Mouse (Mus musculus) lung, adult 18-20 months (tissue): ENCODE results near the gene Gm2564.
"Not testable (repeated sequence)": the region's sequence is repeated elsewhere in the genome, so short reads cannot be mapped to it uniquely, and the experiment has no call there.

Experiments used
- DNase-seq, 2 experiments: peaks; one replicate each; pipeline ENCODE4 v3.0.0; 2022; ENCODE audit warnings: mixed read lengths in 2 of 2

Gm2564 gene

GRCm38 (mm10) chr4:42629419-42629818, at the start of gene Gm2564:
Gene Gm2564 (plus strand): TSS chr4:42629719.
- DNase-seq, result not testable (repeated sequence)

DNA sequence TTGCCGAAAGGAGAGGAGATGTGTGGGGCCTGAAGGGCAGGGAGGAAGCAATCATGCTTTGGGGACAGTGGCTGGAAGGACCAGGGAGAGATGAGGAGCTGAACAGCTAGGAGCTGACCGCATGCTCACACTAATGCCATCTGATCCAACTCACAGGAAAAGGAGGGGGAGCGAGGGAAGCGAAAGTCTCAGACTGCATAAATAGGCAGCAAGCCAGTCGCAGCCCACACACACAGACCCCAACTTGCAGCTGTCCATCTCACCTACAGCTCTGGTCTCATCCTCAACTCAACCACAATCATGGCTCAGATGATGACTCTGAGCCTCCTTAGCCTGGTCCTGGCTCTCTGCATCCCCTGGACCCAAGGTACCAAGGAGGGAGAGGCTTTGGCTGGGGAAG, 17.6 kb upstream of the Gm2564 start, which contains the start of gene Gm10591:
Gene Gm10591 (plus strand): TSS at position 301 of the 400 bp plus-strand sequence.
- not testable (repeated sequence) for DNase-seq

- DNase-seq, result not testable (repeated sequence)
These were observed 25.4 kb downstream of the Gm2564 start, which contains the start of gene Ccl27b for GRCm38 (mm10) chr4:42654951-42655350. Gene Ccl27b (plus strand): TSS chr4:42655251.

DNA sequence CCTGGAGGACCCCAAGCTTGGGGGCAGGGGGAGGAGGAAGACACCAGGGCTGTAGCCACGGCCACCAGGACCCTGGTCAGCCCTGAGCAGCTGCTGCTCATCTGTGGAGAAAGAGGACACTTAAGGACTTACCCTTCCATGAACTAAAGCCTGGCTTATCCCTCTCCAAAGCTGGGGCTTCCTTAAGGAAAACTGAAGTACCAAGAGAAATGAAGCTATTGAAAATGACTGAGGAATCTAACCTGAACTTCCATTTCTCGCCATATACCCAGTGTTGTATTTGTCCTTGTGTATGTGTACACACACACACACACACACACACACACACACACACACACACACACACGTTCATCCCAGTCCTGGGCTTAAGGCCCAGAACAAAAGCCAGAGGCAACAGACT, 32.3 kb downstream of the Gm2564 start, which contains the start of gene Il11ra2:
Gene Il11ra2 (minus strand): TSS at position 101 of the 400 bp plus-strand sequence.
- not testable (repeated sequence) for DNase-seq

- not testable (repeated sequence) for DNase-seq
These were observed 45.9 kb downstream of the Gm2564 start for GRCm38 (mm10) chr4:42675415-42675814.

DNA sequence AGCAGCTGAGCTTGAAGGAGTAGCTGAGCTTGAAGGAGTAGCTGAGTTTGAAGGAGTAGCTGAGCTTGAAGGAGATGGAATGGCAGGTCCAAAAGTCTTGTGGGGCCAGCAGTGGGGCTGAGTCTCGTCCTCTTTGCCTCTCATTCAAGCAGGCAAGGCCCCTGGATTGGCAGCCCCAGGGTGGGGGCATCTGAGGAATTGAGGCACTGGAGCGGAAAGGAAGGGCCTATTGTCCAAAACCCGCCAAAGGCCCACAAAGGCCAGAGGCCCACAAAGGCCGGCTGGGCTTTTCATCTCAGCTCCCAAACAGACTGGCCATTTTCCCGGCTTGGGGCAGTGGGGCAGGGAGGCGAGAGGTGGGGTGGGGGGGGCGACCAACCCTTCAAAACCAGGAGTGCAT, 49.8 kb downstream of the Gm2564 start:
- not testable (repeated sequence) for DNase-seq

DNA sequence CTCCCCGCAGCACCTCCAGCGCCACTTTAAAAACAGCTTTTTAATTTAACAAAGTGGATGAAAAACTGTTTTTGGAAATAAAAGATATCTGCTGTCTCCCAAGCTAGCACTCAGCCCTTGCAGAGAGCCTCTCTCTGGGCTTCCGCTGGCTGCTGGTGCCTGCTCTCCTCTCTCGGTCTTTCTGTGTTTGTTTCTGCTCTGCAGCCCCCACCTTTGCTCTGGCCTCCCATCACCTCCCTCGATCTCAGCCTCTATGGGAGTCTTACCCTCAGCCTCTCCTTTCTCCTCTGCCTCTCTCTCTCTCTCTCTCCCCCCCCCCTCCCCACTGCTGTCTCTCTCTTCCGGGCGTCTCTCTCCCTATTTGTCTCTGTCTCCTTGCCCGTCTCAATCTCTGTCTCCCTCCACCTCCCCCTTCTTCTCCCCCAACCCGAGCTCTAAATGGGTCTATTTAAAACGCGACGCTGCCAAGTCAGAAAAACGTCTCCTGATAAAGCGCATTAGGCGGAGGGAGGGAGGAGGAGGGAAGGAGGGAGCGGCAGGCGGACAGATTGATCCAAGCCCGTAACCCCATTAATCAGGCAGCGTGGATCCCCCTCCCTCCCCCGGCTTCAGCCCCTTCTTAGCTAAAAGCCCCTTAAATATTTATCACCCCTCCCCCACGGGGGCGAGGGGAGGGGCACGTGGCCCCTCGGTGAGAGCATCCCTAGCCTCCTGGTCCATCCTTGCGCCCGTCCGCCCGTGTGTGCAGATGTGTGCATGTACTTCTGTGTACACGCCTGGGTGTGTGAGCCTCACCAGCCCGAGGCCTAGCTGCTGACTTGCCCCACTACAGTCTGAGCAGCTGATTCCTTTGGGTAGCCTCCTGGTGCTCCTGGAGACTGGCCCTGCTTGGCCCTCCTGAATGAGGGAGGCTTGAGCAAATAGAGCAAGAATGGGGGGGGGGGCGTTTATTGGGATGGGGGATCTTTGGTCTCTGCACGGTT, 51.1 kb downstream of the Gm2564 start:
- DNase-seq, result not testable (repeated sequence)
